Mouse (Mus musculus): ENCODE measurements at regions not wholly inside any gene's neighbourhood (a gene's known extent, or its start where the extent isn't known, plus 50 kb on each side); places are given as distances from the start of the nearest gene placed in this dataset.
"Not testable (repeated sequence)": the region's sequence is repeated elsewhere in the genome, so short reads cannot be mapped to it uniquely, and the experiment has no call there.

- DNase-seq (ENCODE audit: low read depth), result no peak
Measured at GRCm38 (mm10) chr15:11476248-11476647, 76.8 kb upstream of the Tars start.

GRCm38 (mm10) chr15:11463341-11463740 lies 63.9 kb upstream of the Tars start:
- no peak for DNase-seq (ENCODE audit: low read depth)

GRCm38 (mm10) chr15:11461575-11461974 lies 62.1 kb upstream of the Tars start:
- DNase-seq (ENCODE audit: low read depth), result not testable (repeated sequence)

GRCm38 (mm10) chr15:11459306-11459705 lies 59.8 kb upstream of the Tars start:
- DNase-seq (ENCODE audit: low read depth), result no peak

- DNase-seq (ENCODE audit: low read depth), result no peak
Measured at GRCm38 (mm10) chr15:11457278-11457677, 57.8 kb upstream of the Tars start.

GRCm38 (mm10) chr15:11455982-11456381 lies 56.5 kb upstream of the Tars start:
- no peak for DNase-seq (ENCODE audit: low read depth)

- DNase-seq (ENCODE audit: low read depth), result no peak
Measured at GRCm38 (mm10) chr15:11455366-11455785, 55.9 kb upstream of the Tars start.

- DNase-seq (ENCODE audit: low read depth), result no peak
Measured at GRCm38 (mm10) chr15:11453997-11454396, 54.5 kb upstream of the Tars start.

GRCm38 (mm10) chr15:11451635-11452034 lies 52.2 kb upstream of the Tars start:
- DNase-seq (ENCODE audit: low read depth), result peak; percentile 15
